Mouse (Mus musculus) lung, adult 2 months (tissue): ENCODE data around the gene Kdm2a.

Experiments used
- CTCF ChIP-seq: fragments of 200-500 bp; IDR thresholded peaks from 2 replicates; pipeline ENCODE4 v1.5.1; 2011; ENCODE audit warnings: mild to moderate bottlenecking, low read length, control low read depth; ENCODE audit not compliant: insufficient read depth
- POLR2A ChIP-seq: fragments of 200-500 bp; IDR thresholded peaks from 2 replicates; pipeline ENCODE4 v1.6.1; 2011; ENCODE audit warnings: low read depth, mild to moderate bottlenecking, control low read depth, low read length, borderline replicate concordance; ENCODE audit errors: extremely low read depth

DNA sequence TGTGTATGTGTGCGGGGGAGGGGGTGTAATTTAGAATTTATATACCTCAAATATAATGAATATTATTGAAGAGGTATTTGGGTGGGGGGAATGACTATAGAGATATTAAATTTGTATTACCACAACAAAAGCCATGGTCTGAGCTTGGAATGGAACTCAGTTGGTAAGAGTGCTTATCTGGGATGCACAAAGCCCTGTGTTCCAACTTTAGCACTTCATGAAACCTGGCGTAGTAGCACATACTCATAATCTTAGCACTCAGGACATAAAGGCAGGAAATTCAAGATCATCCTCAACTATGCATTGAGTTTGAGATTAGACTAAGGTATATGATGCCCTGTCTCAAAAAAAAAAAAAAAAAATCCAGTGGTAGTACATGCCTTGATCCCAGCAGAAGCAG lies 6.8 kb upstream of the Kdm2a start:
- no peak for TF ChIP-seq POLR2A
- TF ChIP-seq CTCF: no peak
